Mouse (Mus musculus): ENCODE measurements at regions not wholly inside any gene's neighbourhood (a gene's known extent, or its start where the extent isn't known, plus 50 kb on each side); places are given as distances from the start of the nearest gene placed in this dataset.

GRCm38 (mm10) chr9:48089661-48090060 is 72.2 kb upstream of the Nxpe4 start:
- TF ChIP-seq CTCF (IDR thresholded peaks at IDR 0.05 in 2 of 3, conservative IDR thresholded peaks at IDR 0.05 in 1 of 3; ENCODE audit: control insufficient read depth in 1 of 3, insufficient read depth in 1 of 3, low read depth in 2 of 3, low read length in 3 of 3, poor library complexity in 1 of 3, severe bottlenecking in 1 of 3): no peak
- TF ChIP-seq SMC3 (IDR thresholded peaks at IDR 0.05; ENCODE audit: low read depth, low read length): no peak
- TF ChIP-seq POLR2A (IDR thresholded peaks at IDR 0.05; ENCODE audit: control insufficient read depth in 1 of 2, insufficient read depth in 1 of 2, low read depth in 1 of 2, low read length in 2 of 2, poor library complexity in 1 of 2): no peak
- no peak for TF ChIP-seq MAFK (IDR thresholded peaks at IDR 0.05; ENCODE audit: borderline replicate concordance, low read depth, low read length)
- no peak for TF ChIP-seq EP300 (IDR thresholded peaks at IDR 0.05; ENCODE audit: low read depth in 1 of 2, low read length in 2 of 2)
- TF ChIP-seq UBTF (IDR thresholded peaks at IDR 0.05; ENCODE audit: borderline replicate concordance, insufficient read depth, low read depth, low read length): no peak
